Mouse (Mus musculus): ENCODE measurements at regions not wholly inside any gene's neighbourhood (a gene's known extent, or its start where the extent isn't known, plus 50 kb on each side); places are given as distances from the start of the nearest gene placed in this dataset.

DNA sequence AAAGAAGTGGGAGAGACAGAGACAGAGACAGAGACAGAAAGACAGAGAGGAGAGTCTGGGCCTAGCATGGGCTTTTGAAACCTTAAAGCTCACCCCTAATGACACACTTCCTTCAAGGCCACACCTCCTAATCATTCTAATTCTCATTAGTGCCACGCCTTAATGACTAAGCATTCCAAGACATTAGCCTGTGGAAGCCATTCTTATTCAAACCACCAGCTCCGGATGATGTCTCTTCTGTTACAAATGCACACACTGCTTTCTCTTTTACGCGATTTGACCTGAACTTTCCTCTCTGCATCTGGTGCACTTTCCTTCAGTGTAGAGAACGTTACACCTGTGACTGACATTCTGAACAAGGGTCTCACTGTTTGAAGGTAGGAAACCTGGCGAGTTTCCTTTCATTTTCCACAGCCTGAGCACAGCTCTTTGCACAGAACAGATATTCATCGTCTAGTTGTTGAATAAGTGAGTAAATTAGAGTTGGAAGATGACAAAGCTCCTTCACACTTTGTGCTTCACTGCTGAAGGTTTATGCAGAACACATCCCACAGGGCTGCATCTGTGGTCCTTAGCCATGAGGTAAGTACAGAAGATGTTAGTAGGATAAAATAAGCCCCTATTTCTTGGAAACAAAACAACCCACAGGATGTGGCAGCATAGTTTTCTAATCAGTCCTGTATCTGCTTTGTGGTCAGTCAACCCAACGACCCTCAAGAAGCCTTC, 116.8 kb downstream of the Faxc start:
- no peak for DNase-seq (ENCODE audit: low spot score)

GRCm38 (mm10) chr4:22066785-22067433, 135.8 kb downstream of the Faxc start:
- DNase-seq (ENCODE audit: low spot score) = peak; percentile 50

DNA sequence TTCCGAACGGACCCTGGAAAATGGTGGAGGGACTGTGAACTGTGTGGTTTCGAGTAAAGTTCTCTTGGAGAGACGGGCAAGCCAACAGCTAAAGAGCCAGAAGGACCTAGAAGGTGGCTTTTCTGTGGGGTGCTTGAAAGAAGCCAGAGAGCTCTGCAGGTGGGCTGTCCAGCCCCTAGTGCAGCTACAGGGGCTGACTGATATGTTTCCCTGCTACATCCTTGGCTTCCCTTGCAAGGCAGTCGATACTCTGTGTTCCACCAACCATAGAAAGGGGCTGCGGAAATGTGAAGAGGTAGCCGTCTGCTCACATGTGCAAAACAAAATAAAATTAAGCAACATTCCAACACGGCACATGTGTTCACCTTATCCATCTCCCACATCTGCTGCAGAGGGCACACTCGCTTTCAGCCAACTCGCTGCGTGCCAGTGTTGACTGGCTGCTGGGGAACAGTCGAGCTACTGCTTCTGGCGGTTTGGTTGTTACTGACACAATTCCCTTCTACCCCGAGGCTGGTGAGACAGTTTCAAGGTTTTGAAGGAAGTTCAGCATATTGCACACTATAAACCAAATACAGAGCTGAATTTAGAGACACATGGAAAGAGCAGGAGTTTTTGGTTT, 136.7 kb downstream of the Faxc start:
- no peak for DNase-seq (ENCODE audit: low spot score)

DNA sequence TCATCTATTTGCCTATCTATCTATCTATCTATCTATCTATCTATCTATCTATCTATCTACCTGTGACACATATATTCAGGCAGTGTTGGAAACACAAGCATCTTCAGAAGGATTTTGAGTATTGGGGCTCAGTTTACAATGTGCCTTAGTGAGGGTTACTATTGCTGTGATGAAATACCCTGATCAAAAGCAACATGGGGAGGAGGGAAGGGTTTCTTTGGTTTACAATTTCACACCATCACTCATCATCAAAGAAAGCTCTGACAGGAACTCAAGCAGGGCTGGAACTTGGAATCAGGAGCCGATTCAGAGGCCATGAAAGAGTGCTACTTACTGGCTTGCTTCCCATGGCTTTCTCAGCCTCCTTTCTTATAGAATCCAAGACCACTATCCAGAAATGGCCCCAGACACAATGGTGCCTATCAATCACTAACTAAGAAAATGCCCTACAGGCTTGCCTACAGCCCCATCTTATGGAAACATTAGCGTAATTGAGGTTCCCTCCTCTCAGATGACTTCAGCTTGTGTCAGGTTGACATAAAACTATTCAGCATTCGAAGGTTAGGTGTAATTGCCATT, 157.2 kb downstream of the Faxc start:
- no peak for DNase-seq (ENCODE audit: low spot score)

- DNase-seq (ENCODE audit: low spot score) = no peak
Observed at GRCm38 (mm10) chr4:22089637-22090041, 158.5 kb downstream of the Faxc start.

GRCm38 (mm10) chr4:22090536-22090935, 159.4 kb downstream of the Faxc start:
- DNase-seq (ENCODE audit: low spot score) = no peak

GRCm38 (mm10) chr4:22092551-22092950, 161.4 kb downstream of the Faxc start:
- DNase-seq (ENCODE audit: low spot score) = no peak

DNA sequence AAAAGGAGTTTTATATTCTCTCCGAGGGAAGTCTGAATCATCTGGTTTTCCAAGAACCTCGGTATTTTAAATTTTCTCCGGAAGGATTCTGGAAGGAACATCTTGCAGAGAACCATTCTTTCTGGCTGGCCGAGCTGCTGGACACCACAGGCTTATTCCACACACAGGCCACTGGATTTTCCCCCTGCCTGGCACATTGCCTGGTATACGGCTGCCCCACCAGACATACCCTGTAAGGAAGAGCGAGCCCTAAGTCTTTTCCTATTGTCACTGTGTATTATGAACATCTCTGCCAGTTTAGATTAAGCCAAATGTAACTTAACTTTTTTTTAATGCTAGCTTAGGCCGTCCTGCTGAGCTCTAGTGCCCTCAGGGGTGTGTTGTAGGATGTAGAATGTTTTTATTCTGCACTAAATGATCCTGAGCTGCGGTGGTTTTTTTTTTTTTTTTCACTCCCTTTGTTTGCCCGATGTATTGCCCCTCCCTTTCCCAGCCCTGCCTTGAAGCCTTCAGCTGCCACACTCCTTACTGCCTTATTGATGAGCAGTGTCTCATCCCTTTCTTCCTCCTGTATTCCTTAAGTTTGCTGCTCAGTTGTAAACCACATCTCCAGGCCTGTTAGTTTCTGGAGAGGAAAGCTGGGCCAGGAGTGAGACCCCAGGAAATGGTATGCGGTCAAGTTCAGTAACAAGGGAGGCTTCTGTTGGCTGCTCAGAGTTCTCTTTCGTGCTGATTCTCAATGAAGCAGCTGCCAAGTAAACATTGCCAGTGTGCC, 164.3 kb downstream of the Faxc start:
- DNase-seq (ENCODE audit: low spot score) = no peak

DNA sequence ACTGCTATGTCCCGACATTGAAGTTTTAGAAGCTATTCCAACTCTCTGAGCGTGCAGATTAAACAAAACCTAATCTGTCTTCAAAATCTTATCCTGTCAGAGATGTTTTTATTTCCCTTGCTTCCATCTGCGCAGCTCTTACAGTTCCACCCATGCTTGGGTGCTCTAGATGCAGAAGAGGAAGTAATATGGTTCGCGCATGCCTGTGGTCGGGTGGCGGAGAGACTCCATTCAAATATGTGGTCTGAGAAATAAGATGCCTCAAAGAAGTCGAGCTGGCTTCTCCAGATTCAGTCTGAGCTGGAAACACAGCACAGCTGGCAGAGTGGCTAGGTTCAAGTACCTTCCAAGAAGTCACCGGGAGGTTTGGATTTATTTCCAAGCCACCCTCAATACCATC, 167.5 kb downstream of the Faxc start:
- no peak for DNase-seq (ENCODE audit: low spot score)

DNA sequence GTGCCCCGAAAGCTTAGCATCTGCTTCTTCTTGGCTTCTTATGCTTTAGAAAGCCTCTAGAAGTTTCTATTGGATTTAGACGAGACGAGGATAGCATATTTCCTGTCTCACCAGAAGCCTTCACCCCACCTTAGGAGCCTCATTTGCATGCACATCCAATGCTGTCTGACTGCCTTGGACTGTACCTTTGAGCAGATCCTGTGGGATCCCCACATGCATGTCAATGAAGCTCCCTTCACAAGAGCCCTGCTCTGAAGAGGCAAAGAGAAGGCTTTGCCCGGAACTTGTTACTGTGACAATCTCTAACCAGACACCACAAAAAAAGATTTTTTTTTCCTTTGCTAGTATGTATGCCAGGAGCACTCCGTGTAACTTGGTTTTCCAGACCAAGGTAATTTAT, 171.3 kb downstream of the Faxc start:
- peak; percentile 11 for DNase-seq (ENCODE audit: low spot score)

GRCm38 (mm10) chr4:22103001-22103587, 172.0 kb downstream of the Faxc start:
- DNase-seq (ENCODE audit: low spot score) = no peak

DNA sequence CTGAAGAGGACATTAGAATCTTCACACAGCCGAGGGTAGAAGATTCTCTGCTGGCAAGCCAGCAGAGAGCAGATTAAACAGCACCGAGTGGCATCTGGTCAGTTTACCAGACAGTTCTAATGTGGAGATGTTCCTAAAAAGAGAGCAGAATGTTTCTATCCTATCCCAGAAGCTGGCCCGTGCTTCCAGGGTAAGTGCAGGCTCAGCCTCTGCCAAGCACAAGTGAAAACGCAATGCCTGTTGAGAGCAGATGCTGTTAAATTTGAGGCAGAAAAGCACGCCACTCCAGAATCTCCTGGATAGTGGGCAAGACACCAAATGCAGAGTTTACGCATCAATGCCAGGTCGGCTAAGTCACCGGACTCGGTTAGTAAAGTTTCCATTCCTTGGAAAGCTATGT, 175.8 kb downstream of the Faxc start:
- DNase-seq (ENCODE audit: low spot score) = peak; percentile 19

- DNase-seq (ENCODE audit: low spot score) = no peak
Observed at GRCm38 (mm10) chr4:22109410-22109809, 178.3 kb downstream of the Faxc start.

- no peak for DNase-seq (ENCODE audit: low spot score)
Observed at GRCm38 (mm10) chr4:22110400-22110799, 179.3 kb downstream of the Faxc start.

DNA sequence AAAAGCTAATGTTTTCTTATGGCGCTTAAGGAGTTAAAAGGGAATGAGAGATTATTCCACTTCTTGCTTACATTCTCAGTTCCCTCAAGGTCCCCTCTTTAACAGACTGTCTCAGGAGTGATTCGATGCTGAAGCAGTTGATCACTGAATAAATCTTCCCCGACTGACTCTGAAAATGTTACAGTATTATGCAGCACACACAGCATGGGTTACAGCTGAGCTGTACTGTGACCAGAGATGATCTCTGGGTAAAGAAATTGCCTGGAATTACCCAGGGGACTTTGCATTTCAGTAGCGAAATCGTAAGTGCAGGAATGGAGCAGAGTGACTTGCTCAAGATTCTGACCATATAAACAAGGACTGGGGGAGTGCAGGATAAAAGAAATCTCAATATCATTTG, 181.1 kb downstream of the Faxc start:
- no peak for DNase-seq (ENCODE audit: low spot score)

DNA sequence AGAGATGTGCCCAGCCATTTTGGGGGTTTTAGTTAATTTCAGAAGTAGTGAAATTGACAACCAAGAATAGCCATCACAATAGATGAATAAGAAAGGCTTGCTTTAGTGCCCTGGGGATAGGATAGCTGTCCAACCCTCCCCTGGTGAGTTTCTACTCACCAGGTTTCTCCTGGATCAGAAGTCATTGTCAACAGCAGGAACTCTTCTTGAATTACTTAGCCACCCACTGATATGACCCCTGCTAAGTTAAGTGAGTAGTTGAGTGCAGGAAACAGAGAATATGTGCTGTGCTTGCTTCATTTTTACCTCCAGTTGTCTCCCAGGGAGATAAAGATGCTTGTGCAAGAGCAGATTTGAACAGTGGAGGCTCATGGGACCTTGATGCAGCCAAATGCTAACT, 183.3 kb downstream of the Faxc start:
- DNase-seq (ENCODE audit: low spot score) = no peak

GRCm38 (mm10) chr4:22119877-22120276, 188.7 kb downstream of the Faxc start:
- DNase-seq (ENCODE audit: low spot score) = no peak

- no peak for DNase-seq (ENCODE audit: low spot score)
Observed at GRCm38 (mm10) chr4:22120953-22121352, 189.8 kb downstream of the Faxc start.

DNA sequence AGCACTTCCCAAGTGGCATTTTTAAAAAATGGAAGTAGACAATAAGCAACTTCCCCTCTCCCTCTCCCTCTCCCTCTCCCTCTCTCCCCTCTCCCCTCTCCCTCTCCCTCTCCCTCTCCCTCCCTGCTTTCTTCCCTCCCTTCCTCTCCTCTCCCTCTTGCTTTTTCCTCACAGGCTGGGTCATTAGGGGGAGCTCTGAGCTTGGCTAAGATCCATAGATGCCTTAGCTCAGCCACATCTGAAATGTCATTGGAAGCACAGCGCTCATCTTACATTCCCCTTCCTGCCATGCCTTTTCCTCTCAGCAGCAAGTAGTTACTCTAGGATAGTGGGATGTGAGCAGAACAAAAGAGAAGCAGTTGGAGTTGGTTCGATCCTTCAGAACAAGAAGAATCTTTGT, 190.3 kb downstream of the Faxc start:
- no peak for DNase-seq (ENCODE audit: low spot score)

DNA sequence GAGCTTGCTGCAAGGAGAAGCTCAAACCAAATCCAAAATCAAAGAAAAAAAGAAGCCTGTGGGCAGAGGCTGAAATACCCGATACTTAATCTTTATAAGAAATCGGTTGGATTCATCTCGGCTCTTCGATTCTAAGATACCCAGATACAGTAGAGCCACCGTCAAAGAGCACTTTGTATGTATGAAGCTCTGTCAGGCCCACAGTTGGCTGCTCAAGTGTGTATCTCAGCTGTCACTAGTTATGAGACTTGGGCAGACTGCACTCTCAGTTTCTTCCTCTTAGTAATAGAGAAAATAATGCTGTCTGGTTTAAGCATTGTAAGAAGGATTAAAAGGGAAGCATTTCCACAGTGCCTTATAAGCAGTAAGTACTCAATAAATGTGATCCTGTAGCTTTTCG, 193.7 kb downstream of the Faxc start:
- no peak for DNase-seq (ENCODE audit: low spot score)

DNA sequence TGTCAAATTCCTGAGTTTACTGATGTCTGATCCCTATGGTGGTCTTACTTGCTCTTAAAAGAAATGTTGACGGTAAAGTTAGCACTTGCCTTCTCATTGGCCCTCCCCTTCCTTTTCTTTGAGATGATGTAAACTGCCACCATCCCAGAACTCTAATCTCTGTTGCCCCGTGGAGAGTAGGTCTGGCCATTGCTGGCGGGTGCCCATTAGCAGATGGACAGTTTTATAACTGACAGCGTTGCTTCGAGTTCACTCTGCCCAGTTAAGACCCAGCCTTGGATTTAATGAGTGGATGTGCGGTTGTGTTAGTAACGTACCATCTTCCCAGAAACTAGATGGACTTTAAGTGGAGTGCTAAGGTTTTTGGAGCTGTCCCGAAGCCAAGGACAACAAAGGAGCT, 199.4 kb downstream of the Faxc start:
- no peak for DNase-seq (ENCODE audit: low spot score)
